Mouse (Mus musculus) left cerebral cortex, postnatal 4 days (tissue): ENCODE measurements around the gene Pgbd1. TPM values are rescaled to one million over a fixed set of nuclear protein-coding genes. Genes with fewer than 3 reads are reported as not detected.
A peak's percentile ranks its signal among the peaks of the same experiment; 100 is the strongest.
"Not testable (repeated sequence)": the region's sequence is repeated elsewhere in the genome, so short reads cannot be mapped to it uniquely, and the experiment has no call there.

Experiments
- DNase-seq: peaks from one replicate; pipeline ENCODE4 v3.0.0-alpha.2; 2022
- intact Hi-C: fragments of 180-260 bp; cut with DNase I; formaldehyde crosslinking; loops from one replicate; pipeline ENCODE4 v1.15.1; 2025
- total RNA-seq, 2 experiments: library from RNA; stranded (reverse); gene quantifications; 2 replicates each; pipeline ENCODE4 v1.2.3; 2021

The Pgbd1 gene
- total RNA-seq, 2 experiments from 2014 or later = 1.3 to 2.2 TPM

DNA sequence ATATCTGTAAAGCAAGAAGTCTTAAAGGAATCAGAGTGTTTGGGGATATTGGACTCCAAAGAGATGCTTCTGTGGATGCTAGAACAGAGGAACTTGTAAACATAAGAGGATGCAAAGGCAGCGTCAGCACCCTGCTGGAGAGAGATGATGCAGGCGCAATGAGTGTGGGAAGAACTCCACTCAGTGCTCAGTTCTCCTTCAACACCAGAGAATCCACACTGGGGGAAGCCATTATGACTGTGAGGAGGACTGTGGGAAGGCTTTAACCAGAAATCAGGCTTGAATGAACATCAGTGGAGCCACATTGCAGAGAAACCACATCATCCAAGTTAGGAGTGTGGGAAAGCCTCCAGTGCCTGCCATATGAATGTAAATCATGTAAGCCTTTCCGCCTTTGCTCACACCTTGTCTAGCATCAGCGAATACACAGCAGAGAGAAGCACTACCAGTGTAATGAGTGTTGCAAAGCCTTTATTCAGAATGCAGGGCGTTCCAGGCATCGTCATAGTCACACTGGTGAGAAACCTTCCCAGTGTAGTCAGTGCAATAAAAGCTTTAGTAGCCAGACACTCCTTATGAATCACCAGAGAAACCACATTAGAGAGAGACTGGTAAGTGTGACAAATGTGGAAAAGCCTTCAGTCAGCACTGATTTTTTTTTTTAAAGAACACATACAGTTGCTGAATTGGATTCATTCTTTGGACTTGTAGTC is 23.4 kb downstream of the Pgbd1 start:
- no peak for DNase-seq

DNA sequence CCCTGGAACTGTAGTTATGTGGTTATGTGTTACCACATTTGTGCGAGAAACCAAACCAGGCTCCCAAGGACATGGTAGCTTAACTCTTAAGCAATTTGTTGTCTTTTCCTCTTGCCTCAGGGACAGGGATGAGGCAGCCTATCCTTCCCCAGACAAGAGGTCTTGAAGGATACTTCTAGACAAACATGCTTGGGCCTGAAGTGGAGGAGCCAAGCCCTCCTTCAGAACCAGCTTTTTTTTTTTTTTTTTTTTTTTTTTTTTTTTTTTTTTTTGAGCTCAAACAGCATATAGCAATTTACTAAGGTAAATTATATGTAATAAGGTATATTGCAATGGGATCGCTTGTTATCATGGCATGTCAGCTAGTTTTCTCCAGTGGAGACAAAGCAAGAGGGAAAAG is 25.1 kb downstream of the Pgbd1 start:
- intact Hi-C loops = no loop called here
- no peak for DNase-seq

More for the DNA sequence above, 23.4 kb downstream of the Pgbd1 start:
- intact Hi-C loops = no loop called here

DNA sequence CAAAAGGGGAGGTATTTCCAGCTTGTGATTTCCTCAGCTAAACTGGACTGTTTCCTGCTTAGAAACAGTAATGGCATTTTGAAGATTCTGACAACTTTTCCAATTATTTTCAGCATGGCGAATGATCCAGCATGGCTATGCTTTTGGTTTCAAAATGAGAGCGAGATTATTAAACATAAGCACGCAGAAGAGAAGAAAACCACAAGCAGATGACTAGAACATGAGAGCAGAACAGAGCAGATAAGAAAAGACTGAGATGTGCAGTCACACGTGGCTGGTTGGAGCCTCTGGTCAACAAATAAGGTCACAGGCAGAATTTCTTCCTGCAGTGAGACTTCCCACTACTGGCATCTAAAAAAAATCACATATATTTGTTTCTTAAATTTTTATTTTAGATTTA is 25.6 kb downstream of the Pgbd1 start:
- no peak for DNase-seq
- intact Hi-C loops = no loop called here

DNA sequence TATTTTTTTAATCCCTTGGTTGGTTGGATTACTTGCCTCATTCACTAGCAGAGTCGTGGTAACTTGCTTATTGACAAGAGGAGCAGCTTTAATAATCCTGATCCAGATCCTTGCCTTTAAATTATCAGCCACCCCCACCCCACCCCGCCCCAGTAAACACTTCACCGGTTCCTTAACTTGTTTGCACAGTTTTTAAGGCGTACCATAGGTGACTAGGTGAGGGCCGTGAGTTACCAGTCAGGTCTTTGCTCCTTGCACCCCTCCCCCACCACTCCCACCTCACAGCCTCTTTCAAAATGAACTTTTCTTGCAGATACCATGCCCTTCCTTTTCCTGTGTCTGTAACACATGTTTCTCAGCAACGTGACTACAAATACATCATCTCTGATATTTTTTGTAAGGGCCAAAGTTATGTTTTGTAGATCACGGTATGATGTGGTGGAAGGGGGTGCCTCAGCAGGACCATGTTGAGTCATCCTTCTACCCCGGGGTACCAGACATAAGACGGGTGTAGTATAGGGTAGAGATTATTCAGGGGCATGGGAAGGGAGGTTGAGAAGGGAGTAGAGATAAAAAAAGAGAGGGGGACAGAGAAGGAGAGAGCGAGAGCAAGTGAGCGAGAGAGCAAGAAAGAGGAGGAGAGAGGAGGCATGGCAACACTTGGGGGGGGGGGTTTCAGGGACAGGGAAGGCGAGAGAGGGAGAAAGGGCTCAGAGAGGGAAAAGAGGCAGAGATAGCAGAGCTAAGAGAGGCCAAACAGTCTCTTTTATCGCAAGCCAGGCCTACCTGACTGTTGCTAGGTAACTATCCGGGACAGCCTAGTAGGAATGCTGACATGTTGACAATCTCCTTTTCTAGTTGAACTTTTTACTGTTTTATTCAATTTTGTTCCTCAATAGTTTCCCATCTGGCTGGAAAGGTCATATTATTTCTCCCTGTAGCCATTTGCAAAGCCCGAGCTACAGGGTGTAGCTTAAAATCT is 26.3 kb downstream of the Pgbd1 start:
- intact Hi-C loops = no loop called here
- DNase-seq = no peak

DNA sequence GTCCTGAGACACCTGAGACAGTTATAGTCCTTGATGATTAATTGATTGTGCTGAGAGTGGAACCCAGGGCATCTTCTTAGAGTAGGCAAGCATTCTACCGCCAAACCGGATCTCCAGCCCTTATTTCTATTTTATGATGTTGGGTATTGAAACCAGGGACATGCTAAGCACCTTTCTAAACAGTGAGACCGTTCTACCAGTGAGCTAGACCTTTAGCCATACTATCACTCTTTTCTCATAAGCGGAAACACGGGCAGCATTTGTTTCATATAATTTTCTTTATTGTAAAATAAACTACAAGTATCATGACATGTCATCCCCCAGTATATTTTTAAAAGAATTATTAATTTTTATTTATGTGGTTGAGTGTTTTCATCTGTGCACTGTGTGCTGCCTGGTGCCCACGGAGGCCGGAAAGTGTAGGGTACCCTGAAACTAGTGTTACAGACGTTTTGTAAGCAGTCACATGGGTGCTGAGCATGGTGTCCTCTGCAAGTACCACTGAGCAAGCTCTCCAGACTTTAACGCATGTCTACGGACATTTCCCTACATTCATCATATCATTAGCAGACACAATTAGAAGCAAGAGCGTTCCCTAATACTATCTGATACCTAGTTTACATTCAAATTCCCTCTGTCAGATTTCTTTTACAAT is 31.9 kb downstream of the Pgbd1 start:
- intact Hi-C loops = no loop called here
- no peak for DNase-seq

DNA sequence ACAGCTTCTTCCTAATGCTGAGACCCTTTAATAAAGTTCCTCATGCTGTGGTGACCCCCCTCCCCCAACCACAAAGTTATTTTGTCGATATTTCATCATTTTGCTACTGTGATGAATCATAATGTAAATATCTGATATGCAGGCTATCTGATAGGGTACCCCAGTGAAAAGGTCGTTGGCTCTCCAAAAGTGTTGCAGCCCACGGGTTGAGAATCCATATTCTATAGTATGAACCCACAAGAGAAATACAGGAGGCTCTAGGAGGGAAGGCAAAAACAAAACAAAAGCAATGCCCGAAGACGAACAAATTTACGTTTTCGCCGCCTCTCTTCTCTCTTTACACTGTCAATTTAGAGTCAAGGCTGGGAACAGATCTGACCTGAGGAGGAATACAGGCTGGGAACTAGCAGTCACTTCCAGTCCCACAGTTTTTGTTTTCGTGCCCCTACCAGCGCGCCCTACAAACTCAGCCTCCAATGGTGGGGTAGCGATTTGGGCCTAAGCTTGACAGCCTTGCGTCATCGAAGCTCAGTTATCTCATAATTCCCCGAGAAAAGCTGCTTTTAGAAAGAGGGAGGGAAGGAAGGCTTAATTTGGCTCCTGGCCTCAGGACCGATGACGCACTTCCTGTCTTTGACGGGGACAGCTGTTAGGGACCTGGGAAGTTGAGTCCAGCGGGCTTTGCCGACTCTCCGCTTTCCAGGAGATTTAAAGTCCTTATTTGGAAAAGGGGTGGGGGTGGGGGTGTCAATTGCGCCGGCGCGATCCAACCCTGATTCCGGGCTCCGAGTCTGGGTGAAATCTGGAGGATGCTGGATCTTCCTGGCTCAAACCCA is 32.7 kb downstream of the Pgbd1 start:
- intact Hi-C loops = no loop called here

DNA sequence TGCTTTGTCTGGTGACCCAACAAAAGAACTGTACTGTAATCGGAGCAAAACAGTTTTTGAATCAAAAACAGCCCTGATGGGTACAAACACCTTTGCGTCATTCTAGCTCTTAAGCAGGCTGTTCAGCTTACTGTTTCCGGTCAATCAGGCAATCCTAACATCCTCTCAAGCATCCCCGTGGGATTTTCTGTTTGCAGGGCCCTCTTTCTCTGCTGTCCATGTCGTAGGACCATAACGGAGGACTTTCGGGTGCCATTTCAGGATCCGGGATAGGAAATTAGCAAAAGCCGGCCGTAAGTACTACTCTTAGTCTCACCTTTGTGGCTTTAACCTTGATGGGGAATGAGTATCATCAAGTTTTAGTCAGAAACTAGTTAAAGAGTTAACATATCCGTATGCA is 33.5 kb downstream of the Pgbd1 start:
- no peak for DNase-seq
- intact Hi-C loops = no loop called here

More for the DNA sequence above, 32.7 kb downstream of the Pgbd1 start:
- peak; percentile 82 for DNase-seq

DNA sequence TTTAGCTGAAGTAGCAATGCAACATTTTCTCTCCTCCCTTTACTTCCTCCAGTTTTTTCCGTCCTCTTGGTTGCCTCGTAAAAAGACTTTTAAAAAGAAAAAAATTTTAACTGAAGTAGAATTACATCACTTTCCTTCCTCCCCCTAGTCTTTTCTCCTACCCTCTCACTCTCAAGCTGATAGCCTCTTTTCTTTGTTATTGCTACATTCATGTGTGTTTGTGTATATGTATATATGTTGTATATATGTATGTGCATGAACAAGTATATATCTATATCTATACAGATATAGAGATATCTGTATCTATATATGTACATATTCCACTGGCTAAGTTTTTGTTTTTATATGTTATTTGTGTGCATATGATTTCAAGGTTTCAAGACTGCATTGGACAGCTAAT is 38.0 kb downstream of the Pgbd1 start:
- intact Hi-C loops = loop anchor here (5.0 kb wide), 1 partner anchor 39 kb away; the partner anchor contains the start of gene Pgbd1
- no peak for DNase-seq

DNA sequence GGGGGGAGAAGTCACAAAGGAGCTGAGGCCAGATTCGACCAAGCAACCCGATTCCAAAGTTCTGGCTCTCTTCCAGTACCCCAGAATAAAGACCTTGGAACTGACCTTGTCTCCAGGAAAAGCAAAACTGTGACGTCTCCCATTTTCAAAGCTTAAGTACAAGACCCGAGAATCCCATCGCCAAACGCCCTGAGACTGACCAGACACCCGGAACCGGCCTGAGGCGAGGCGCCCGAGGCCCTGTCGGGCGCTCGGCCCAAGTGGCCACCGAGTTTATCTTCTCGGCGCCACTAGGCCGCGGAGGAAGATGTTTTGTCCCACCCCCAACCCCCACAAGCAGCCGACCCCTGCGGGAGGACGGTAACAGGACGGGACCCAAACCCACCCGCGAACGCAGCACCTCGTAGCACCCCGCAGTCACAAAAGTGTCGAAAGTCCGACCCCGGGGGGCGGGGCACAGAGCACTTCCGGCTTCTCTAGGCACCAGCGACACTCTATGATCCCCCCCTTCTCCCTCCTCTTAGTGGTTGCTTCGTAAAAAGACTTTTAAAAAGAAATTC is 38.5 kb downstream of the Pgbd1 start, which contains the start of gene Zkscan3:
Zkscan3 (minus strand) TSS at position 469 of the 560 bp plus-strand sequence.
- intact Hi-C loops = loop anchor here (5.0 kb wide), 1 partner anchor 40 kb away; the partner anchor contains the start of gene Pgbd1
- DNase-seq = peak; percentile 85

DNA sequence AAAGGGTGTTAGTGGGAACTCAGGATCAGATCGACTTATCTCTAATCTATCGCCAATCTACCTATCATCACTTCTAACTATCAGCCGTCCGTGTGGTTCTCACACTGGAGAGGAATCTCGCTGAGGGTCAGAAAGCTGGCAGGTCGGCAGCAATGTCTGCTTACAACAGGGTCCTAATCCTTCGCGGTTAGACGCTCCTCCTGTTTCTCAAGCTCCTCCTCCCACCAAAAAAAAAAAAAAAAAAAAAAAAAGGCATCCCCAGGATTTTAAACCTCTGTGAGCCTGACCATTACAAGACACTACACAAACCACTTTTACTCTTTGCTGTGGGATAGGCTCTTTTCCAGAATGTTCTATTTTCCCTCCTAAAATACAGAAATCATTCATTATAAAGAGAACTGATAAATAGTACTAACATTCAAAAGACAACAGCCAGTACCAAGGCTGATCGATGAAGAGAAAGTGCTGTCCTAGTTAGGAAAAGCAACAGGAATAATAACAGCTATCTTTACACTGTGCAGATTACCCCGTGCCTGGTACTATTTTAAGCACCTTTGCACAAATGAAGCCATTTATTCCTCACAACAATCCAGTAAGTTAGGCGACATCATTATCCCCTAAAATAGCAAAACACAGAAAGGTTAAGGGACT is 39.1 kb downstream of the Pgbd1 start:
- no peak for DNase-seq
- intact Hi-C loops = loop anchor here (5.0 kb wide), 1 partner anchor 41 kb away; the partner anchor contains the start of gene Pgbd1

DNA sequence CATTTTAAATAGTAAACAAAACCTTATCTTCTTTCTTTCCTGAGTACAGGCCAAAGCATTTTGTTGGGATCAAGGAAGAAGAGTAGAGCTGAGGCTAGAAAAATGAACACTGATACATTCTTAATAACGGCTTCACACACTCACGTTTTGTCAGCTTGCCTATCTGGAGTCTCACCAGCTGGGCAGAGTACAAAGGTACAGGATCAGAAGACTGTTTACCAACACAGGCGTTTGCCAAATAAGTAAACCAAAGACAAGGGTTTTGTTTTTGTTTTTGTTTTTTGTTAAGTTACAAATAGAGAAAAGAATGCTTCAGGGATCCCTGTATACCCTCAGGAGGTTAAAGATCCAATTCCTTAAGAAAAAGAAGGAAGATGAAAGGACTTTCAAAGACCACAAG is 39.7 kb downstream of the Pgbd1 start:
- no peak for DNase-seq
- intact Hi-C loops = loop anchor here (5.0 kb wide), 1 partner anchor 41 kb away; the partner anchor contains the start of gene Pgbd1

DNA sequence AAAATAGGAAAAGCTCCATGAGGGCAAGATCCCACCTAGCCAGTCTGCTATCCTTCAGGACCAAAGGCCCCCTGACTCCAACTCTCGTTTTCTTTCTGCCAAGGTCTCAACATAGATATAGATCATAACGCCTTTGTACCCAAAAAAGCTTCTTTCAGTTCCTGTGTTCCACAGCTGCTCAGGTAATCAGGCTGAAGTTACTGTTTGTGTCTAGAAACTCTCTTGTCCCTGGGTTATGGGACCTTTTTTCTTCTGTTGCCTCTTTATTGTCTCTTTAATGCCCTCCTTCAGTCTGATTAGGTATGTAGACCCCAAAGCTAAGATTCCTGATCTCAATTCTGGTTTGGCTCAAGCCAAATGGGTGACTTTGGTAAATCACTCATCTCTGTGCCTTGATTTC is 43.4 kb downstream of the Pgbd1 start:
- DNase-seq = no peak
- intact Hi-C loops = no loop called here

DNA sequence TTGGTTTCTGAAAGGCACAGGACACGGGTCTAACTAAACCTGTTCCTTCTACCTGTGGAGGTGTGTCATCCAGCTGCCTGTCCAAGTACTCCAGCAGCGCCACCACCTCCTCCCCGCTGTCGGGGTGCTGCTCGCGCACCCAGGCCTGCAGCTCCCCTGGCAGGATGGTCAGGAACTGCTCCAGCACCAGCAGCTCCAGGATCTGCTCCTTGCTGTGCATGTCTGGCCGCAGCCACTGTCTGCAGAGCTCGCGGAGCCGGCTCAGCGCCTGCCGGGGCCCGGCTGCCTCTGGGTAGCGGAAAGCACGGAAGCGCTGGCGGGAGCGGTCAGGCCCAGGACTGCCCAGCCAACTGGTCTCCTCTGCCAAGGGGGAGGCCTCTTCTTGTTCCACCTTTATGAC is 44.8 kb downstream of the Pgbd1 start:
- intact Hi-C loops = not testable (repeated sequence)
- DNase-seq = peak; percentile 11

DNA sequence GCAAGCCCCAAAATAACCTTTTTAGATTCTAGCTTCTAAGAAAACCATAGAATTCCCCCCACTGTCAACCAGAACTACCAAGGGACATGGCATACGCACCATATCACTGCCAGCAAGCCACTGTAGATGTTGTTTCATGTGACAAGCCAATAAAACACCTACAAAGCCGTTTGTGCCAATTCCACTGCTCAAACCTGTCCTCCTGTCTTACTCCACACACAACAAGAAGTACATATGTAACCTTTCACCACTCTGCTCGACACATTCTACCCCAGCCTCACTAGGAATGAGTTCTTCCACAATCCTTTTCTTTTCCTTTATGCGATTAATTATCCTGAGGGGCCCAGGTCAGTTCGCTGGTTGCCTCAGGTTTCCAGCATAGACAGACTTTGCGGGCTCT is 45.2 kb downstream of the Pgbd1 start:
- intact Hi-C loops = no loop called here
- no peak for DNase-seq

DNA sequence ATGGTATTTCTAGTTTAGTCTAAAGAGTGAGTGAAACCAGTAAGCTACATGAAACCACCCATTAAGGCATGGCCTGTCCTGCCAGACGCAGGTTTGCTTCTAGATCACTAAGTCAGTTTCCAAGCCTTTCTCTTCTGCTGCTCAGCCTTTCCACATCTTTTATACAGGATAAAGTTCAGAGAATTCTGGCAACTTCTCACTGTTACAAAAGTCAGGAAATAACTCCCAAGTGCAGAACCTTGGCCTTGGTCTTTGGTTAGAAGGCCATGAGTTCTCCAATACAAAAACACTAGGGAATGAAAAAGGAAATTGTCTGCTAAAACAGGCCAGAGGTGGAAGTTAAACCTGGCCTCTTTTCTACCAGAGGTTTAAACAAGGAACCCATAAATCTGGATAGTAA is 45.6 kb downstream of the Pgbd1 start:
- no peak for DNase-seq
- intact Hi-C loops = no loop called here

DNA sequence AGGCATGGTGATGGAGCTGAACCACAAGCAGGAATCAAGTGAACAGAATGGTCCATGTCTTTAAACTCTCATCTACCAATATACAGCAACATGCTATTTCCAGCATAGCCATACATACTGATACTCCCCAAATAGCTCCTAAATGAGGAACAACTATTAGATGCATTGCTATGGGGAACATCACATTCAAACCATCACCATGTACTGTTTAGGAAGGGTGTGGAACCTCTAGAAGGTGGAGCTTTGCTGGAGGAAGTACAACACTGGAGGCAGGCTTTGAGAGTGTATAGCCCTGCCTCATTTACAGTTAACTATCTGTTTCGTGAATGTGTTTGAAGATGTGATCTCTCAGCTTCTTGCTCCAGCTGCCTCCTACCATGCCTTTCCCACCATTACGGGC is 63.1 kb downstream of the Pgbd1 start:
- intact Hi-C loops = no loop called here

DNA sequence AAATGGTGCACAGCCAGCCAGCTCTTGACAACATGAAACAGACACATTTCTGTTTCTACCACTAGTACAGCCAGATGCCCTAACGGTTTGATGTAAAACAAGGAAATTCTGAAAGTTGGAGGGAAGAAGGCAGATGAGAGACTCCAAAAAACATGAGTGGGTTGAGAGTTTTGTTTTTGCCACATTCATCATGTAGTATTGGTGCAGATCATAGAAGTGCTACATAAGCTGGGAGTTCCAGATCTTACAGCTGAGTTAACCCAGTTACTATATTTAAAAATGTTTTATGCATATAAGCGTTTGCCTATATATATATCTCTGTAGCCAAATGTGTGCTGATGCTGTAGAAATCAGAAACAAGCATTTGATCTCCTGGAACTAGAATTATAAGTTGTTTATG is 68.2 kb downstream of the Pgbd1 start:
- intact Hi-C loops = no loop called here

More for the DNA sequence above, 63.1 kb downstream of the Pgbd1 start:
- no peak for DNase-seq

More for the DNA sequence above, 68.2 kb downstream of the Pgbd1 start:
- no peak for DNase-seq
